ENCODE assay signal across 9 mouse cellular contexts in genomic region chr7:131409321-131409987, GRCm38 (mm10). TPM values are rescaled to one million over a fixed set of nuclear protein-coding genes. Genes with fewer than 3 reads are reported as not detected.
DNase-seq lines count a peak whose midpoint lies in the region; ATAC-seq and TF ChIP-seq lines count a peak whose summit lies in the region.
"Had no signal": no experiment of that assay in that cellular context is flagged by ENCODE, and none has a peak within 500 bp of the region (broad histone marks: within the 10 kb centered on the region; RNA-seq: fewer than 3 reads in every experiment).

No protein-coding gene starts in this region.

- peak overlapping the region; percentile 98 for H3K4me3 ChIP-seq in cerebellum, adult 2 months (replicated peaks; ENCODE audit: insufficient read depth, low read depth, low read length)
- H3K4me3 ChIP-seq in ES-Bruce4 (ENCODE audit: low read depth, low read length): peak overlapping the region; percentile 86
- peak overlapping the region; percentile 93 for H3K4me3 ChIP-seq in embryonic facial prominence, embryonic 14.5 days (ENCODE audit: low read depth, low read length)

- no peaks in the 10 kb centered on the region for H3K27me3 ChIP-seq in cerebellum, adult 2 months (ENCODE audit: control insufficient read depth, insufficient read depth, low read length)
- no peaks in the 10 kb centered on the region for H3K27me3 ChIP-seq in ES-Bruce4 (ENCODE audit: control insufficient read depth, insufficient read depth, low read length, poor library complexity, severe bottlenecking)
- no peaks in the 10 kb centered on the region for H3K27me3 ChIP-seq in embryonic facial prominence, embryonic 14.5 days (replicated peaks; ENCODE audit: control insufficient read depth, insufficient read depth, low read length)
- H3K27me3 ChIP-seq: Patski had no signal

- no peaks in the 10 kb centered on the region for H3K9me3 ChIP-seq in ES-Bruce4 (replicated peaks; ENCODE audit: control insufficient read depth, insufficient read depth, low read length, poor library complexity, severe bottlenecking)
- no peaks in the 10 kb centered on the region for H3K9me3 ChIP-seq in embryonic facial prominence, embryonic 14.5 days (ENCODE audit: control insufficient read depth, low read length)

- 4% methylated on average over 16 of the region's 16 CpGs for WGBS in cerebellum, adult 2 months
- 5% methylated on average over 16 of the region's 16 CpGs for WGBS in embryonic facial prominence, embryonic 14.5 days

- TF ChIP-seq CTCF in cerebellum, adult 2 months (IDR thresholded peaks at IDR 0.05; ENCODE audit: borderline replicate concordance, insufficient read depth, low read depth, low read length): no peak
- no peak for TF ChIP-seq CTCF in ES-Bruce4 (IDR thresholded peaks at IDR 0.05; ENCODE audit: low read depth, low read length)

- TF ChIP-seq EP300 in ES-Bruce4 (IDR thresholded peaks at IDR 0.05; ENCODE audit: insufficient read depth, low read depth, low read length): no peak

- H3K4me1 ChIP-seq in cerebellum, adult 2 months (ENCODE audit: control insufficient read depth, insufficient read depth, low read length): no peaks in the 10 kb centered on the region; the same call in 1 of the 2 replicates
- no peaks in the 10 kb centered on the region for H3K4me1 ChIP-seq in ES-Bruce4 (ENCODE audit: control insufficient read depth, insufficient read depth, low read length)
- peaks cover 15% of the 10 kb centered on the region for H3K4me1 ChIP-seq in embryonic facial prominence, embryonic 14.5 days (ENCODE audit: control insufficient read depth, insufficient read depth, low read length)

- H3K27ac ChIP-seq in cerebellum, adult 2 months (ENCODE audit: insufficient read depth, low read length): peak overlapping the region; percentile 71; the same call in 1 of the 2 replicates
- no peak overlapping the region for H3K27ac ChIP-seq in ES-Bruce4 (ENCODE audit: insufficient read depth, low read length)
- H3K27ac ChIP-seq in embryonic facial prominence, embryonic 14.5 days (replicated peaks; ENCODE audit: low read depth, low read length): peak overlapping the region; percentile 65; the same call in 1 of the 2 replicates

- no peak for DNase-seq in cerebellum, adult 2 months
- no peak for DNase-seq in cerebellum, postnatal 4 days (ENCODE audit: low spot score in 2 of 2)
- DNase-seq in embryonic facial prominence, embryonic 14.5 days (ENCODE audit: low spot score): peak; percentile 26
- peak; percentile 62 for DNase-seq in hindlimb bud, embryonic 11.5 days (ENCODE audit: extremely low spot score, low read depth, low spot score)
- DNase-seq in lung, postnatal 36 days: peak; percentile 21
- no peak for DNase-seq in B cell, adult 2 months
- DNase-seq in gastrocnemius, postnatal 10 days: no peak

- no peak for TF ChIP-seq POLR2A in cerebellum, adult 2 months (IDR thresholded peaks at IDR 0.05; ENCODE audit: borderline replicate concordance, insufficient read depth, low read length)
- TF ChIP-seq POLR2A in ES-Bruce4 (IDR thresholded peaks at IDR 0.05; ENCODE audit: insufficient read depth, low read length): no peak

- H3K4me2 ChIP-seq in embryonic facial prominence, embryonic 14.5 days (ENCODE audit: low read depth, low read length): peak overlapping the region; percentile 80

- H3K9ac ChIP-seq in ES-Bruce4 (ENCODE audit: low read depth, poor library complexity, severe bottlenecking): peak overlapping the region; percentile 75
- H3K9ac ChIP-seq in embryonic facial prominence, embryonic 14.5 days (ENCODE audit: low read depth, low read length): peak overlapping the region; percentile 94

- no peaks in the 10 kb centered on the region for H3K36me3 ChIP-seq in ES-Bruce4 (ENCODE audit: control insufficient read depth, insufficient read depth, low read length, poor library complexity, severe bottlenecking)
- H3K36me3 ChIP-seq in embryonic facial prominence, embryonic 14.5 days (ENCODE audit: control insufficient read depth, insufficient read depth, low read length): no peaks in the 10 kb centered on the region

- no peak for ATAC-seq in embryonic facial prominence, embryonic 14.5 days (ENCODE audit: low read depth)

RNA-seq across cellular contexts. Expression of gene Ikzf5, which starts 0.9 kb away (rescaled TPM):
- polyA plus RNA-seq in cerebellum, adult 2 months (2012; rRNA removed): 18.7 and 19.2 TPM in 2 replicates
- 24.6 and 27.7 TPM in 2 replicates for polyA plus RNA-seq in ES-Bruce4 (2011; ENCODE audit: insufficient read depth, insufficient read length, low read depth, missing spikeins)
- polyA plus RNA-seq in embryonic facial prominence, embryonic 14.5 days (2014; fragmentation: Nextera tagmentation; extraction: Ambion mirVana): 15.3 and 16.5 TPM in 2 replicates
- 10 to 100 TPM; 23.1 to 23.5 TPM for total RNA-seq in gastrocnemius, postnatal 10 days (2021)

RNA-seq across cellular contexts. Expression of gene Acadsb, which starts 0.9 kb away (rescaled TPM):
- 29.8 and 36.7 TPM in 2 replicates for polyA plus RNA-seq in cerebellum, adult 2 months (2012; rRNA removed)
- 34.1 and 38.3 TPM in 2 replicates for polyA plus RNA-seq in ES-Bruce4 (2011; ENCODE audit: insufficient read depth, insufficient read length, low read depth, missing spikeins)
- polyA plus RNA-seq in embryonic facial prominence, embryonic 14.5 days (2014; fragmentation: Nextera tagmentation; extraction: Ambion mirVana): 91.3 and 109 TPM in 2 replicates
- 10 to 100 TPM; 72.8 to 75.2 TPM for total RNA-seq in gastrocnemius, postnatal 10 days (2021)

RNA-seq across cellular contexts. Expression of gene Pstk, which starts 38.5 kb away (rescaled TPM):
- 69.4 and 75.7 TPM in 2 replicates for polyA plus RNA-seq in cerebellum, adult 2 months (2012; rRNA removed)
- 58.9 and 64.7 TPM in 2 replicates for polyA plus RNA-seq in ES-Bruce4 (2011; ENCODE audit: insufficient read depth, insufficient read length, low read depth, missing spikeins)
- 60.3 and 62.9 TPM in 2 replicates for polyA plus RNA-seq in embryonic facial prominence, embryonic 14.5 days (2014; fragmentation: Nextera tagmentation; extraction: Ambion mirVana)
- total RNA-seq in gastrocnemius, postnatal 10 days (2021): 10 to 100 TPM; 30.1 to 36.2 TPM

RNA-seq across cellular contexts. Expression of gene 2310057M21Rik, which starts 46.9 kb away (rescaled TPM):
- polyA plus RNA-seq in cerebellum, adult 2 months (2012; rRNA removed): 16.3 and 16.7 TPM in 2 replicates
- 23.8 and 26.0 TPM in 2 replicates for polyA plus RNA-seq in ES-Bruce4 (2011; ENCODE audit: insufficient read depth, insufficient read length, low read depth, missing spikeins)
- 21.9 and 25.6 TPM in 2 replicates for polyA plus RNA-seq in embryonic facial prominence, embryonic 14.5 days (2014; fragmentation: Nextera tagmentation; extraction: Ambion mirVana)
- total RNA-seq in gastrocnemius, postnatal 10 days (2021): 10 to 100 TPM; 14.2 to 15.0 TPM

Comparison
In these comparisons a context has a peak if more than half of its experiments do, and no peak if none do; other contexts are left out.
1. DNase-seq: peak in embryonic facial prominence, embryonic 14.5 days (single experiment), hindlimb bud, embryonic 11.5 days (single experiment) and lung, postnatal 36 days (single experiment); none in cerebellum, adult 2 months (0 of 2), cerebellum, postnatal 4 days (0 of 2), B cell, adult 2 months (0 of 2) and gastrocnemius, postnatal 10 days (single experiment).
2. Peak in every context shown above with its lines, with median percentiles within 50 percentile points of each other: H3K4me3 ChIP-seq.